27 mouse cellular contexts compared by ENCODE assay signal in genomic region chr13:14056801-14057200, GRCm38 (mm10).
"Had no signal": no experiment of that assay in that cellular context is flagged by ENCODE, and none has a peak within 500 bp of the region (broad histone marks: within the 10 kb centered on the region; RNA-seq: fewer than 3 reads in every experiment).

No protein-coding gene starts in this region.

- H3K9ac ChIP-seq: heart, embryonic 12.5 days; hindbrain, embryonic 13.5 days; hindbrain, embryonic 15.5 days; kidney, embryonic 15.5 days; limb, embryonic 13.5 days; limb, embryonic 15.5 days; liver, embryonic 12.5 days; liver, embryonic 14.5 days had no signal

- H3K27ac ChIP-seq: gastrocnemius, adult 2 months; heart, embryonic 10.5 days; hindbrain, embryonic 10.5 days; hindbrain, embryonic 13.5 days; hindbrain, embryonic 15.5 days; hindbrain, postnatal 0 days; kidney, embryonic 15.5 days; kidney, postnatal 0 days; limb, embryonic 13.5 days; limb, embryonic 15.5 days; liver, embryonic 12.5 days; liver, embryonic 14.5 days had no signal

- H3K4me3 ChIP-seq: gastrocnemius, adult 2 months; heart, embryonic 10.5 days; heart, embryonic 12.5 days; hindbrain, embryonic 10.5 days; hindbrain, embryonic 13.5 days; hindbrain, embryonic 15.5 days; kidney, embryonic 15.5 days; limb, embryonic 13.5 days; limb, embryonic 15.5 days; liver, embryonic 12.5 days had no signal

- H3K9me3 ChIP-seq: heart, embryonic 10.5 days; heart, embryonic 12.5 days; hindbrain, embryonic 10.5 days; hindbrain, embryonic 13.5 days; hindbrain, embryonic 15.5 days; kidney, embryonic 15.5 days; limb, embryonic 13.5 days; limb, embryonic 15.5 days; liver, embryonic 12.5 days had no signal

- ATAC-seq: hindbrain, postnatal 0 days; intestine, embryonic 16.5 days; liver, embryonic 12.5 days had no signal

- DNase-seq: gastrocnemius, adult 2 months; gastrocnemius, postnatal 10 days; gastrocnemius, postnatal 25 days; heart, adult 18-20 months; heart, postnatal 10 days; heart, postnatal 4 days; kidney, adult 11 months; kidney, adult 2 months; kidney, adult 9 months; kidney, postnatal 14 days; kidney, postnatal 36 days; layer of hippocampus, adult 9-11 months; layer of hippocampus, postnatal 36 days; left cerebral cortex, postnatal 4 days had no signal

- H3K27me3 ChIP-seq: heart, embryonic 12.5 days; hindbrain, embryonic 13.5 days; hindbrain, embryonic 15.5 days; kidney, embryonic 15.5 days; limb, embryonic 13.5 days; limb, embryonic 15.5 days; liver, embryonic 12.5 days had no signal
